Mouse (Mus musculus): ENCODE measurements around the gene Gdpd5.
A peak's percentile ranks its signal among the peaks of the same experiment; 100 is the strongest.

DNA sequence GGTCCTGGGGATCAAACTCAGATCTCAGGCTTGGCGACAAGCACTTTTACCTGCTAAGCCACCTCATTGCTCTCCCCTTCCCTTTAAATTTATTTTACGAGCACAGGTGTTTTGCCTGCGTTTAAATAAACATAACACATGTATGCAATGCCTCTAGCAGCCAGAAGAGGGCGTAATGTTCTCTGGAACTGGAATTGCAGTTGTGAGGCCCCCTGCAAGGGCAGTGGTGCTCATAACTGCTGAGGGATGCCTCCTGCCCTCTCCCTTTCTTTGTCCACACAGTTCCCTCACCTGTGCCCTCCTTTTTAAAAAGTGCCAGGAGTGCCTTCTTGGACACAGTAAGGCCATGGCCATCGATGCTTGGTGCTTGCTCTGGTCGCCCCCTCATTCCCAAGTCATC lies 62.8 kb downstream of the Gdpd5 start:
- TF ChIP-seq POLR2A (IDR thresholded peaks at IDR 0.05; ENCODE audit: low read depth, low read length) (no peak), CTCF (IDR thresholded peaks at IDR 0.05; ENCODE audit: extremely low read depth, insufficient read length, insufficient replicate concordance, low read depth, low read length) (peak; percentile 68; the same call in 1 of the 2 replicates)
